Mouse (Mus musculus) liver, adult 2 months (tissue): Measurements from ENCODE around the gene Fbxl8. TPM values are rescaled to one million over a fixed set of nuclear protein-coding genes. Genes with fewer than 3 reads are reported as not detected.

Source experiments
- DNase-seq: peaks from one replicate; pipeline ENCODE4 v3.0.0-alpha.2; 2011; ENCODE audit warnings: low read depth, low spot score; ENCODE audit errors: extremely low read depth
- H3K27ac ChIP-seq: fragments of 200-500 bp; replicated peaks from 2 replicates; pipeline ENCODE4 v1.5.1; 2012; ENCODE audit warnings: low read depth, mild to moderate bottlenecking, control low read depth, inconsistent platforms, low read length; ENCODE audit not compliant: insufficient read depth
- H3K27me3 ChIP-seq: fragments of 200-500 bp; 2 replicates; pipeline ENCODE4 v1.6.1; 2012; ENCODE audit warnings: mild to moderate bottlenecking, moderate library complexity, low read length, inconsistent platforms; ENCODE audit not compliant: control insufficient read depth, insufficient read depth
- H3K36me3 ChIP-seq: fragments of 200-500 bp; 2 replicates; pipeline ENCODE4 v1.6.1; 2012; ENCODE audit warnings: low read length, inconsistent platforms; ENCODE audit not compliant: control insufficient read depth, insufficient read depth
- H3K4me1 ChIP-seq: fragments of 200-500 bp; 2 replicates; pipeline ENCODE4 v1.6.1; 2011; ENCODE audit warnings: low read length; ENCODE audit not compliant: control insufficient read depth, insufficient read depth
- H3K4me3 ChIP-seq: fragments of 200-500 bp; 2 replicates; pipeline ENCODE4 v1.5.1; 2011; ENCODE audit warnings: low read depth, mild to moderate bottlenecking, control low read depth, low read length, moderate library complexity; ENCODE audit not compliant: insufficient read depth
- H3K79me2 ChIP-seq: fragments of 200-500 bp; 2 replicates; pipeline ENCODE4 v1.6.1; 2012; ENCODE audit warnings: inconsistent platforms, mild to moderate bottlenecking, low read length, moderate library complexity; ENCODE audit not compliant: control insufficient read depth, insufficient read depth
- H3K9ac ChIP-seq: fragments of 200-500 bp; 2 replicates; pipeline ENCODE4 v1.6.1; 2012; ENCODE audit warnings: low read depth, mild to moderate bottlenecking, control low read depth, inconsistent platforms, low read length
- CTCF ChIP-seq: fragments of 200-500 bp; IDR thresholded peaks from 2 replicates; pipeline ENCODE4 v1.5.1; 2011; ENCODE audit warnings: low read depth, low read length, control low read depth
- POLR2A ChIP-seq: fragments of 200-500 bp; IDR thresholded peaks from 2 replicates; pipeline ENCODE4 v1.6.1; 2011; ENCODE audit warnings: low read length, control low read depth; ENCODE audit not compliant: insufficient read depth; ENCODE audit errors: extremely low read depth
- WGBS: fragments of 180-500 bp; shearing (Covaris S2); methylation state at CpG from one replicate; pipeline ENCODE4 v1.1.7; 2018; 5-methylcytosine and 5-hydroxymethylcytosine counted together
- polyA plus RNA-seq: library from polyadenylated mRNA; depleted of rRNA; stranded (reverse); fragments of >200 nt; gene quantifications from 2 replicates; pipeline ENCODE4 v1.2.3, GENCODE M21; 2012; rRNA removed
- total RNA-seq: library from RNA; depleted of rRNA; stranded (reverse); fragments of >200 nt; gene quantifications from 2 replicates; pipeline ENCODE4 v1.2.3, GENCODE M21; 2014; rRNA removed

Gene Fbxl8
- total RNA-seq, result 1.9 and 3.4 TPM in 2 replicates
- polyA plus RNA-seq, result 6.7 and 7.3 TPM in 2 replicates

DNA sequence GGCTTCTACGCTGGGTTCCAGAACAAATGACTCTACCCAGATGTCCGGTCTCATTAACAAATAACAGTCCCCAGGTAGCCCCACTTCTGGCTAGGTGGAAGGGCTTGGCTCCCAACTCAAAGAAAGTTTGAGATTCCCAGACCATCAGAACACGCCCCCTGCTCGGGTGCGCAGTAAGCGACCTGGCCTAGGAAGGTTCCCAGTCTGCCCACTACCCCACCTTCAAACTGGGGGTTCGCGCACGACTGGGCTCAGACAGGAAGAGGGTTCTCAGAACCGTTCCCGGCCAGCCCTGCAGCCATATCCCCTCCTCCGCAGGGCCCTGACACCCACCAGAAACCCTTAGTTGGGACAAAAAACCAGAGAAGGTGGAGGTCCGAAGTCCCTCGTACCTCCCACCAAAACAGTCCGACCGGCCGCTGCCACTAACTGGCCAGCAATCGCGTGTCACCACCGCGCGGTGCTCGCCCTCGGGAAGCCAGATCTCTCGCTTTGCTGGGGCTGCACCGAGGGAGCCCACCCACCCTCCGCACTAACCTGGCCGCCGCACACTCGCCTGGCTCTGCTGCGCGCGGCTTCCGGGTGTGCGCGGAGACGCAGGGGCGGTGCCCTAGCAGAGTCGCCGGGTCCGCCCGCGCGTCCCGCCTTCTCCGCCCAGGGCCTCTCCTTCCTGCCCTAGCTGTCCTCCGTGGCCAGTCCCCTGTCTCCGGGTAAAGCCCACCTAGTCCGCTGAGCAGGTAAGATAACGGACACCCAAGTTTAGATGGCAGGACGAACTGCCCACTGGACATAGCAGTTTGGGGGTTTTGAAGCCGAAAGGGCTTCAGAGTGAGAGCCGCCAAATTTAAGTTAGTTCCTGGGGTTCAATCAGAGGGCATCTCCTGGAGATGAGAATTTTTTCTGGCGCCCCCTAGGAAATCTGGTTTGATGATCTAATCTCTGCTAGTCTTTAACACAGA, at the start of gene Fbxl8, which contains the start of gene Tradd:
Gene Fbxl8 (plus strand): TSS at position 625 of the 959 bp plus-strand sequence.
Gene Tradd (minus strand): TSS at position 586 of the 959 bp plus-strand sequence.
- no peak for TF ChIP-seq CTCF
- peak; percentile 58; the same call in 1 of the 2 replicates for TF ChIP-seq POLR2A
- H3K4me1 ChIP-seq, result peaks cover 16% of the 10 kb centered on the region; the same call in 1 of the 2 replicates
- peak within 1 kb of the TSS; percentile 92 for H3K9ac ChIP-seq
- WGBS, result 1% methylated on average over 54 of the region's 54 CpGs
- peak within 1 kb of the TSS; percentile 92 for H3K4me3 ChIP-seq
- no peaks in the 10 kb centered on the region for H3K36me3 ChIP-seq
- DNase-seq, result peak; percentile 65
- H3K27me3 ChIP-seq, result no peaks in the 10 kb centered on the region
- H3K27ac ChIP-seq, result peak within 1 kb of the TSS; percentile 73
- peaks cover 14% of the 10 kb centered on the region for H3K79me2 ChIP-seq

DNA sequence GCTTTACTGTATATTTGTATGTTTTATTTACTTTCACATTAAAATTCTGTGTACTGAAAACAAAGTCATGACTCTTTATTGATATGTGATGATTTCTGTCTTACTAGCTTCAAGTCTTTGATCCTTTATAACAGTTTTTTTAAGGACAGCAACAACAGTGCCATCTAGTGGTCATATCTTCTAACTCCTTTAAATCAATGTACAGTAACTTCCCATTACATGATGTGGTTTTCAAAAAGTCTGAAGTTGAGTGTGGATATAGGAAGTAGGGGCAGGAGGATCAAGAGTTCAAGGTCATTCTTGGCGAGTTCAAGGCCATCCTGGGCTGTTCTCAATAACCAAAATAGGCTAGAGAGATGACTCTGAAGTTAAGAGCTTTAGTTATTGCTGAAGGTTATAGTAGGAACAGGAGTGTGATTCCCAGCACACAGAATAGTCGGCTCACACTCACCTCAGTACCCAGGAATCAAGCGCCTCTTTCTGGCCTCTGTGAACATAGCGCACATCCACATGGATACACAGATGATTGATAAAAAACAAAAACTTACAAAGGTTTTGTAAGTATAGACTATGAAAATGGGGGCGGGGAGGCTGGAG, 46.4 kb upstream of the Fbxl8 start:
- 75% methylated on average over 5 of the region's 5 CpGs for WGBS
- Histone ChIP-seq H3K9ac (no peak overlapping the region), H3K27ac (no peak overlapping the region), H3K4me1 (no peaks in the 10 kb centered on the region), H3K27me3 (no peaks in the 10 kb centered on the region), H3K4me3 (no peak overlapping the region), H3K36me3 (peaks cover 3% of the 10 kb centered on the region), H3K79me2 (no peaks in the 10 kb centered on the region)
- peak; percentile 77 for DNase-seq
- TF ChIP-seq CTCF, result peak; percentile 68
- no peak for TF ChIP-seq POLR2A

DNA sequence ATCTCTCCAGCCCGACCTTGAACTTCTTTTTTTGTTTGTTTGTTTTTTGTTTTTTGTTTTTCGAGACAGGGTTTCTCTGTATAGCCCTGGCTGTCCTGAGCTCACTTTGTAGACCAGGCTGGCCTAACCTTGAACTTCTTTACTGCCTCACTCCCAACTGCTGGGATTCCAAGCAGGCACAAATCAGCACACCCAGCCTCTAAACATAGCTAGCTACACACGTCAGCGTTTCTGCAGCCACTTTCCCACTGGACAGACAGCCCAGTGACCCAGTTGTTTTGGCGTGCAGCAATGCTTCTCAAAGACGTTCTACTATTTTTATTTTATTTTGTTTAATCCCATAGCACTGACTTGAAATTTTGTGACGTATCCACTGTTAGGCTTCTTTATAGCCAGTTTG, 40.6 kb upstream of the Fbxl8 start:
- WGBS, result 72% methylated on average over 7 of the region's 7 CpGs
- TF ChIP-seq CTCF, result no peak
- no peak for TF ChIP-seq POLR2A
- Histone ChIP-seq H3K4me3 (no peak overlapping the region), H3K79me2 (peaks cover 17% of the 10 kb centered on the region; the same call in 1 of the 2 replicates), H3K36me3 (peaks cover 7% of the 10 kb centered on the region), H3K27me3 (no peaks in the 10 kb centered on the region), H3K4me1 (peaks cover 11% of the 10 kb centered on the region), H3K27ac (no peak overlapping the region), H3K9ac (no peak overlapping the region)
- no peak for DNase-seq

DNA sequence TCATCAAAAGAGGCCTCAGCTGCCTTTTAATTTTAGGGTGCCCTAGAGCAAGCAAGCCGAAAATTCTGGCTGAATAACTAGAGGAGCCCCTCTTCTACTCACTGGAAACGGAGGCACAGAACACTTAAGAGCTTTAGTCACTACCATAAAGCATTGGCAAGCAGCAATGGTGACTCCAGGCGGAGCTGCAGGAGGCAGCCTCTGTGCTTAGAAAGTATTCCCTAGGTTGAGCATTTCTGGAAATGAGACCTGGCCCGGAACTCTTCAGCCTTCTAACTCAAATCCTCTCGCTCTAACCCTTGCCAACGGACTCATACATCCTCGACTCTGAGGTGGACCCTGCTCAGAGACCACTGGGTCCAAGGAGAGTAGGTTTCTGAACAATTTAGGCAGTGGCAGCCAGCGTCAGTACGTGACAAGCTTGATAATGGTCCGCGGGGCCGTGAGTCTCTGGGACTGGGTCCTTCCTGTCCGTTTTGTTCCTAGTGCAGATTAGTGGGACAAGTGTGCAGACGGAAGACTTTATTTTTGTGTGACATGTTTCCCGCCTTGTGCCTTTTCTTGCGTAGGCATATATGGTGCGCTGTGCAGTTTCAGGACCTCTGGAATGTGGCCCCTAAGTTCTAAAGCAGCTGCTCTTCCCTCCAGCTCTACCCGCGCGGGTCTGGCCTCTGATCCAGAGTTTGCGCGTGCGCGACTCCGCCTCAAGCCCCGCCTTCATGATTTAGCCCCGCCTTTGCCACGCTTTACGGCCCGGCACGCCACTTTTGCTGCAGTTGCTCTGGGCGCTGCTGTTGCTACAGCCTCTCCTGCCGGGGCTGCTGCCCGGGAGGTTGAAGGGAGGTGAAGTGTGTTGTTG, 39.8 kb upstream of the Fbxl8 start, which contains the start of gene D230025D16Rik:
Gene D230025D16Rik (plus strand): TSS at position 733 of the 859 bp plus-strand sequence.
- Histone ChIP-seq H3K79me2 (peaks cover 19% of the 10 kb centered on the region; the same call in 1 of the 2 replicates), H3K4me3 (peak within 1 kb of the TSS; percentile 93), H3K4me1 (peaks cover 17% of the 10 kb centered on the region), H3K9ac (peak within 1 kb of the TSS; percentile 98), H3K27me3 (no peaks in the 10 kb centered on the region), H3K36me3 (peaks cover 10% of the 10 kb centered on the region), H3K27ac (peak within 1 kb of the TSS; percentile 98)
- DNase-seq, result peak; percentile 83
- 4% methylated on average over 34 of the region's 34 CpGs for WGBS
- TF ChIP-seq POLR2A (peak; percentile 98), CTCF (no peak)

DNA sequence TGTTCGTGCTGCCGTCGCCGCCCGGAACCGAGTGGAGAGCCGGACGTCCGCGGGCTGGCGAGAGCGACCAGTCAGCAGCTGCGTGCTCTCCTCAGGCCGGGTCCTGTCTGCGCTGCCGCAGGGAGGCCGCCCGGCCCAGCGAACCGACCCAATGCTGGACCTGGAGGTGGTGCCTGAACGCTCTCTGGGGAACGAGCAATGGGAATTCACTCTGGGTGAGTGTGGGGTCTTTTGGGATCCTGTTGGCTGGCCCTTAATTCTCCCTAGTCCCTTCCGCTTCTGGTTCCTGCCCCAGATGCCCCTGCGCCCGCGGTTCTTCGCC, 39.2 kb upstream of the Fbxl8 start:
- Histone ChIP-seq H3K27ac (peak overlapping the region; percentile 98), H3K4me3 (peak overlapping the region; percentile 93), H3K36me3 (peaks cover 15% of the 10 kb centered on the region), H3K4me1 (peaks cover 18% of the 10 kb centered on the region), H3K9ac (peak overlapping the region; percentile 98), H3K27me3 (no peaks in the 10 kb centered on the region), H3K79me2 (peaks cover 24% of the 10 kb centered on the region; the same call in 1 of the 2 replicates)
- no peak for DNase-seq
- WGBS, result under 1% methylated on average over 27 of the region's 27 CpGs
- no peak for TF ChIP-seq POLR2A
- TF ChIP-seq CTCF, result no peak
